Mouse (Mus musculus) liver, embryonic 14.5 days (tissue): ENCODE measurements around the gene Anapc11. TPM values are rescaled to one million over a fixed set of nuclear protein-coding genes. Genes with fewer than 3 reads are reported as not detected.
A peak's percentile ranks its signal among the peaks of the same experiment; 100 is the strongest.

Experiments used
- ATAC-seq: fragments of 200-750 bp; cut with Nextera tagmentation; 2 replicates; pipeline ENCODE4 v1.8.0; 2017; ENCODE audit warnings: moderate number of reproducible peaks, mild to moderate bottlenecking, moderate library complexity; ENCODE audit not compliant: insufficient read depth
- DNase-seq, 3 experiments: peaks; one replicate each; pipeline ENCODE4 v3.0.0-alpha.2; 2012 to 2013; ENCODE audit warnings: low read depth in 3 of 3, low spot score in 3 of 3
- H3K27ac ChIP-seq: fragments of 300-500 bp; sonication (generic); 2 replicates; pipeline ENCODE4 v1.5.1; 2014; ENCODE audit warnings: moderate library complexity, mild to moderate bottlenecking, control low read depth, inconsistent platforms
- H3K27me3 ChIP-seq: fragments of 300-500 bp; sonication (generic); 2 replicates; pipeline ENCODE4 v1.6.1; 2014; ENCODE audit warnings: mild to moderate bottlenecking, low read length, moderate library complexity; ENCODE audit not compliant: control insufficient read depth, insufficient read depth
- H3K36me3 ChIP-seq: fragments of 300-500 bp; sonication (generic); replicated peaks from 2 replicates; pipeline ENCODE4 v1.6.1; 2014; ENCODE audit warnings: low read depth; ENCODE audit not compliant: control insufficient read depth, insufficient read depth
- H3K4me1 ChIP-seq, 2 experiments: fragments of 200-500 bp in 1 of 2; fragments of 300-500 bp in 1 of 2; sonication (generic) in 1 of 2; replicated peaks; 2 replicates each; pipeline ENCODE4 v1.6.1; 2012 to 2014; ENCODE audit warnings: antibody characterized with exemption in 1 of 2, inconsistent platforms in 1 of 2, low read length in 1 of 2; ENCODE audit not compliant: control insufficient read depth in 2 of 2, insufficient read depth in 2 of 2
- H3K4me2 ChIP-seq: fragments of 300-500 bp; sonication (generic); 2 replicates; pipeline ENCODE4 v1.6.1; 2014; ENCODE audit warnings: low read depth, mild to moderate bottlenecking, control low read depth, moderate library complexity
- H3K4me3 ChIP-seq, 2 experiments: fragments of 200-500 bp in 1 of 2; fragments of 300-500 bp in 1 of 2; sonication (generic) in 1 of 2; 2 replicates each; pipeline ENCODE4 v1.5.1; 2012 to 2014; ENCODE audit warnings: low read depth in 2 of 2, low read length in 2 of 2, mild to moderate bottlenecking in 2 of 2, control low read depth in 1 of 2, inconsistent platforms in 1 of 2, moderate library complexity in 1 of 2; ENCODE audit not compliant: insufficient read depth in 1 of 2
- H3K9ac ChIP-seq: fragments of 300-500 bp; sonication (generic); replicated peaks from 2 replicates; pipeline ENCODE4 v1.6.1; 2014; ENCODE audit warnings: mild to moderate bottlenecking, control low read depth, moderate library complexity
- H3K9me3 ChIP-seq: fragments of 300-500 bp; sonication (generic); 2 replicates; pipeline ENCODE4 v1.6.1; 2016; ENCODE audit warnings: low read length, mixed read lengths; ENCODE audit not compliant: control insufficient read depth
- CTCF ChIP-seq: IDR thresholded peaks from 2 replicates; pipeline ENCODE4 v1.5.1; 2016; ENCODE audit warnings: antibody characterized with exemption, low read depth, control low read depth
- EP300 ChIP-seq: IDR thresholded peaks from 2 replicates; pipeline ENCODE4 v1.6.1; 2016; ENCODE audit warnings: antibody characterized with exemption, low read depth
- WGBS: fragments of 180-500 bp; shearing (Covaris S2); extraction: QIAGEN DNeasy Blood & Tissue Kit; methylation state at CpG from one replicate; pipeline ENCODE4 v1.1.7; 2014; ENCODE audit not compliant: insufficient replicate concordance; 5-methylcytosine and 5-hydroxymethylcytosine counted together
- polyA plus RNA-seq, 2 experiments: library from polyadenylated mRNA; depleted of rRNA in 1 of 2; stranded (reverse) in 1 of 2; unstranded in 1 of 2; fragments of >200 nt; fragmentation: Nextera tagmentation in 1 of 2; extraction: Ambion mirVana in 1 of 2; gene quantifications; 2 replicates each; pipeline versions ENCODE4 v1.2.1 to v1.2.3; 2012 to 2014

Anapc11 gene
- polyA plus RNA-seq, 2 experiments = 60.4 to 93.5 TPM

- H3K27ac ChIP-seq = no peak within 1 kb of the TSS
- ATAC-seq (peak; percentile 99), DNase-seq (peak; percentile 85 to 90 (median 86))
- H3K27me3 ChIP-seq = peaks cover 4% of the 10 kb centered on the region
- peak within 1 kb of the TSS; percentile 60 to 66 for H3K4me3 ChIP-seq
- TF ChIP-seq EP300 (no peak), CTCF (no peak)
- WGBS = under 1% methylated on average over 15 of the region's 15 CpGs
- peaks cover 7 to 8% of the 10 kb centered on the region in 2 experiments for H3K4me1 ChIP-seq
- no peaks in the 10 kb centered on the region for H3K36me3 ChIP-seq
- H3K9me3 ChIP-seq = no peaks in the 10 kb centered on the region
- peak within 1 kb of the TSS; percentile 58 for H3K9ac ChIP-seq
- H3K4me2 ChIP-seq = peak within 1 kb of the TSS; percentile 97
These were observed 45.4 kb downstream of the Anapc11 start, which contains the start of gene Pycr1 for GRCm38 (mm10) chr11:120643601-120643987. Gene Pycr1, minus strand, starts transcription at chr11:120643769.

- Histone ChIP-seq H3K36me3 (no peaks in the 10 kb centered on the region), H3K9me3 (no peaks in the 10 kb centered on the region)
- 76% methylated on average over 35 of the region's 35 CpGs for WGBS
These were observed 49.0 kb downstream of the Anapc11 start for GRCm38 (mm10) chr11:120647047-120647830.

GRCm38 (mm10) chr11:120648001-120648476, 49.8 kb downstream of the Anapc11 start, which contains the start of gene Myadml2:
Gene Myadml2, minus strand, starts transcription at chr11:120648158.
- DNase-seq = no peak
- H3K4me3 ChIP-seq = peak within 1 kb of the TSS; percentile 31 to 32
- no peaks in the 10 kb centered on the region for H3K36me3 ChIP-seq
- no peak for ATAC-seq
- H3K4me1 ChIP-seq = peaks cover 4 to 5% of the 10 kb centered on the region in 2 experiments
- peak within 1 kb of the TSS; percentile 55 for H3K4me2 ChIP-seq
- no peak within 1 kb of the TSS for H3K27ac ChIP-seq
- peak within 1 kb of the TSS; percentile 7 for H3K9ac ChIP-seq
- H3K9me3 ChIP-seq = no peaks in the 10 kb centered on the region
- WGBS = 6% methylated on average over 13 of the region's 13 CpGs
- peaks cover 4% of the 10 kb centered on the region for H3K27me3 ChIP-seq
- TF ChIP-seq EP300 (no peak), CTCF (0 out of 2 replicates have a peak, but pooled peaks have one; percentile 5)

More at GRCm38 (mm10) chr11:120647047-120647830, 49.0 kb downstream of the Anapc11 start:
- H3K27me3 ChIP-seq = peaks cover 4% of the 10 kb centered on the region
- ATAC-seq (no peak), DNase-seq (no peak)
- peak overlapping the region; percentile 55; the same call in 1 of the 2 replicates for H3K4me2 ChIP-seq
- H3K27ac ChIP-seq = no peak overlapping the region
- H3K4me1 ChIP-seq = peaks cover 7 to 8% of the 10 kb centered on the region in 2 experiments
- no peak overlapping the region for H3K4me3 ChIP-seq
- no peak overlapping the region for H3K9ac ChIP-seq
- TF ChIP-seq EP300 (no peak), CTCF (no peak)

- ATAC-seq (no peak), DNase-seq (no peak)
- H3K4me2 ChIP-seq = no peak overlapping the region
- no peak overlapping the region for H3K4me3 ChIP-seq
- TF ChIP-seq CTCF (peak; percentile 74), EP300 (no peak)
- H3K4me1 ChIP-seq = no peaks in the 10 kb centered on the region; a peak in 1 of 4 replicates
- H3K9me3 ChIP-seq = no peaks in the 10 kb centered on the region
- peaks cover 6% of the 10 kb centered on the region; the same call in 1 of the 2 replicates for H3K27me3 ChIP-seq
- H3K36me3 ChIP-seq = no peaks in the 10 kb centered on the region
- H3K27ac ChIP-seq = no peak overlapping the region
- no peak overlapping the region for H3K9ac ChIP-seq
- WGBS = 56% methylated on average over 3 of the region's 3 CpGs
These were observed 53.7 kb downstream of the Anapc11 start for GRCm38 (mm10) chr11:120651872-120652271.

GRCm38 (mm10) chr11:120654741-120655140, 56.5 kb downstream of the Anapc11 start:
- ATAC-seq (no peak), DNase-seq (no peak)
- H3K4me3 ChIP-seq = no peak overlapping the region
- H3K27ac ChIP-seq = no peak overlapping the region
- no peak overlapping the region for H3K4me2 ChIP-seq
- TF ChIP-seq EP300 (no peak), CTCF (no peak)
- peaks cover 26% of the 10 kb centered on the region for H3K27me3 ChIP-seq
- no peaks in the 10 kb centered on the region for H3K4me1 ChIP-seq
- 49% methylated on average over 3 of the region's 3 CpGs for WGBS
- no peak overlapping the region for H3K9ac ChIP-seq
- H3K36me3 ChIP-seq = no peaks in the 10 kb centered on the region
- H3K9me3 ChIP-seq = no peaks in the 10 kb centered on the region
